Mouse (Mus musculus) small intestine, adult 2 months (tissue): ENCODE results near the gene Mmp9.

Experiments
- CTCF ChIP-seq: fragments of 200-500 bp; IDR thresholded peaks from 2 replicates; pipeline ENCODE4 v1.5.1; 2012; ENCODE audit warnings: low read depth, mild to moderate bottlenecking, control low read depth, inconsistent platforms, low read length, moderate library complexity, mixed read lengths; ENCODE audit not compliant: insufficient replicate concordance, insufficient read length; ENCODE audit errors: extremely low read depth
- POLR2A ChIP-seq: fragments of 200-500 bp; IDR thresholded peaks from 2 replicates; pipeline ENCODE4 v1.6.1; 2012; ENCODE audit warnings: low read depth, mild to moderate bottlenecking, control low read depth, inconsistent platforms, low read length, moderate library complexity

- TF ChIP-seq CTCF = no peak
- TF ChIP-seq POLR2A = no peak
Observed at GRCm38 (mm10) chr2:164895885-164896284, 44.7 kb upstream of the Mmp9 start.
